Mouse (Mus musculus): ENCODE results near the gene Stk33. TPM values are rescaled to one million over a fixed set of nuclear protein-coding genes. Genes with fewer than 3 reads are reported as not detected.

The Stk33 gene
- total RNA-seq, 2 experiments from 2014 or later: 0.33 TPM

DNA sequence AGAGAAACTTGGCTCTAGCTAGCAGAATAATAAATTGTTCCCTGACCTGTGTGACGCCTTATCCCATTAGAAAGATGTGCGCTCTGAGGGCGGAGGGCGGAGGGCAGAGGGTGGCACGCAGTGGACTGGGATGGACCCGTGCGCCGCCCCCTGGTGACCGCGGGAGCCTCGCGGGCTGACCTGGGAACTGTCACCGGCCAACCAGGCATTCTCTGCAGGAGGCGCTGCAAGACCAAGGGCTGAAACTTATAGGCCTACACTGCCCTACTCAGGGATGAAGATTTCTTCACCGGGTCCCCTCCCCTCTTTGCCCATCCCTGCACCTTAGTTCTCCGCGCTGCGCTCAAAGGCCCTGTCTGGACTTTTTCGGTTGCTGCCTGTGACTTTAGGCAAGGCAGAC lies 197.6 kb downstream of the Stk33 start:
- peak in 1 of 2 experiments; percentile 35 for DNase-seq

DNA sequence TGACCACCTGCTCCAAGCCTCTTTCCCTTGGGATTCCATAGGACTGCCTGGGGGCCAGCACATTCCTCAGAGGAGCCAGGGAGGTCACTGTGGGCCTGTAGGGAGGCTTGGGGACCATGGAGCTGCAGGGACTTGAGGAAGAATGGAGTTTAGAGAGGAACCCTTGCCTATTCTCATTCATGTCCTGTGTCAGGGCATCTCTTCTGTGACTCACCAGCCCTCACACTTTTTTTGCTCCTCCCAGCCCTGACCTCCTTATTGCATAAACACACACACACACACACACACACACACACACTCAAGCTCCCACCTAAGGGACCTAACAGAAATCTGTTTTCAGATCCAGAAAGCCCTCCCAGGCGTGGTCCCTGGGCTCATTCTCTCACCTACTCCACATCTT lies 199.5 kb downstream of the Stk33 start:
- DNase-seq: peak; percentile 22 to 37

DNA sequence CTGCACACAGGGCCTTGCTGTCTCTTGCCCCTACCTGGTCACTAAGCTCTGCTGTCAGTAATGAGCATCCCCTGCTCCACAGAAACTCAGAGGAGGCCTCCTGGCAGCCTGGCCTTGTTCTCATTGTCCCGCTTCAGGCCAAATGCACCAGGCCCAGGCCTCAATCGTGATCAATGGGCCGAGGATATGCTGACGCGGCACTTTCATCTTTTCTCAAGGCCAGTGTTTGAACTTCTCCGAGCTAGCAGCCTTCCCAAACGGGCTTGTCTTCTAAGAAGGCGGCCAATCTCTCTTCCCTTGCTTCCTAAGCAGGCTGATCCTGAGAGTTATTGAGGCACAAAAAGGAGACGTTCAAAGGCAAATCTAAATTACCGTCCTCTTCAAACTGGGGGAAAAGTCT lies 200.2 kb downstream of the Stk33 start:
- DNase-seq: no peak

- no peak for DNase-seq
Measured at GRCm38 (mm10) chr7:109234882-109235640, 203.8 kb downstream of the Stk33 start.

DNA sequence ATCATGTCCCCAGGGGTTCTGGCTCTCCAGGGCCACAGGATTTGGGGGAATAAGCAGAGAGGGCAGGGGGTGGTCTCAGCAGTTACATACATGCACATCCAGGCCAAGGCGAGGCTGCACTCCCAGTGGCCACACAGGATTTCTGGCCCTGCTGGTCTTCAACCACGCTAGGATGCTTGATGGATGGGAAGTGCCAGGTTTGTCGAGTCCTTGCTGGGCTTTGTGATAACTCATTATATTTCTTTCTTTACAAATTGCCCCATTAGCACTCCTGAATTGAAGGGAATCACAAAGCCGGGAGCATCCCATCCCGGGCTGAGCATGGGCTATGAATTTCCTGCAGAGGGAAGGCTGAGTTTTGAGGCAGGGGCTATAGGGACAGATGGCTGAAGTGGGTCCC lies 204.4 kb downstream of the Stk33 start:
- DNase-seq: no peak

GRCm38 (mm10) chr7:109231881-109232321 lies 207.0 kb downstream of the Stk33 start:
- no peak for DNase-seq

GRCm38 (mm10) chr7:109231307-109231706 lies 207.6 kb downstream of the Stk33 start:
- no peak for DNase-seq

GRCm38 (mm10) chr7:109230806-109231205 lies 208.1 kb downstream of the Stk33 start:
- DNase-seq: peak; percentile 74 to 80

Other genes with a start within 250 kb of the Stk33 start
- under 1 TPM; 0.10 to 0.33 TPM for gene Trim66, start 69.1 kb upstream of the Stk33 start, total RNA-seq (2021)
- 100 to 1,000 TPM; 206 to 235 TPM for gene Rpl27a, start 80.1 kb upstream of the Stk33 start, total RNA-seq (2021)